Mouse (Mus musculus): Measurements from ENCODE around the gene Fyb2.

Gene Fyb2

DNA sequence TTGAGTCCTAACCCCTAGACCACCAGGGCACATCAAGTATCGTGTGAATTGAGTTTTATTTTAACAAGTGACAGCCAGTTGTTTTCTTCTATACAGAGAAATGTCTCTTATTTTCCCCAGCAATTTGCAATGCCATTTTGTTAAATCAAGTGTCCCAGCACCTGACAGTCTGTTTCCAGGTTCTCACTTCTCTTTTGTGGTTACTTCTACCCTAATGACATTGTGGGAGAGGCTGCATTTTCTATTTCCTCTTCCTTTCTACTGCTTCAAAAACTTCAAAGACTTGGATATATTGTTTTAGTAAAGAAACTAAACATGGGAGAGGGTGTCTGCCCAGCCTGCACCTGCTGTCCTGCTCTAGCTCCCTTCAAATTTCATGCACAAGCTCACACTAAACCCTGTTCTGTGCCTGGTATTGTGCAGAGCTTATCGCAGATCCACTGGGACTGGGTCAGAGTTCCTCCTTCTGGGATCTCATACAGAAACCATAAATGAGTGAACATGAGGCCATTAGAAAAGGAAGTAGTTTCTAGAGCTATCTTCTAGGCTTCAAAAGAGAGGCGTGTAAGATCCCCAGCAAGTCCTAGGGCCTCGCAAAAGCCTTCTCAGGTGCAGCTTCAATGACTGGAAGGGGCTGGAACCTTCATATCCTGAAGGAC lies 94.2 kb downstream of the Fyb2 start:
- DNase-seq (ENCODE audit: low spot score in 2 of 2) = no peak

DNA sequence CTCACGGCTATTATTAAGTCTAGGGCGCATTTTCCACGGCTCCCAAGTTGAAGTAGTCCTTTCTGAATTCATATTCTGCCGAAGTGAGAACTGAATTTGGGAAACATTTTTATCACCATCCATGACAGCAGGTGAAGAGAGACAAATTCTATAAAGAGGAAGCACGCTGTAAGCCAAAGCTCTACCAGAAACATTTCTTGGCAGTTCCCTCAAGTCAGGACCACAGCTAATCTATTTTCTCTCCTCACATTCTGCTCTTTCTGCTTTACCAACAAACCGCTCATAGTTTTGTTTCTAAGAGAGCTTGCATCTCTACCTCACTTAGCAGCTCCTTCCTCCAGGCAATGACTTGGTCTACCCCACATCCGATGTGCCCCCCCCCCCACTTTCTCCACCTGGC lies 100.5 kb downstream of the Fyb2 start:
- no peak for DNase-seq (ENCODE audit: low spot score in 2 of 2)

DNA sequence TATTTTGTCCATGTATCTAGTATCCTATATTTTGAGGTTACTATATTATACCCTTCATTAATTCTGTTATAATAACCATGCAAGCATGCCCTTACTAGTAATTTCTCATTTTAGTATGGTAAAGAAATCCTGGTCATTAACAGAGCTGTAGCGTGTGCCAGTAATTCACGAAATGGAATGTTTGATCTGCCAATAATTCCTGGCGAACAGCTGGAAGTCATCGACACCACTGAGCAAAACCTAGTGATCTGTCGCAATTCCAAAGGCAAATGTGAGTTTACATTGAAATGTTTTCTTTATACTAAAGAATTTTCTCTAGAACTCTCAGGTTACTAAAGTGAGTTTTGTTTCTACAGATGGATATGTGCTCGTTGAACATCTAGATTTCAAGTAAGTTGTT lies 102.2 kb downstream of the Fyb2 start:
- DNase-seq (ENCODE audit: low spot score in 2 of 2) = no peak

DNA sequence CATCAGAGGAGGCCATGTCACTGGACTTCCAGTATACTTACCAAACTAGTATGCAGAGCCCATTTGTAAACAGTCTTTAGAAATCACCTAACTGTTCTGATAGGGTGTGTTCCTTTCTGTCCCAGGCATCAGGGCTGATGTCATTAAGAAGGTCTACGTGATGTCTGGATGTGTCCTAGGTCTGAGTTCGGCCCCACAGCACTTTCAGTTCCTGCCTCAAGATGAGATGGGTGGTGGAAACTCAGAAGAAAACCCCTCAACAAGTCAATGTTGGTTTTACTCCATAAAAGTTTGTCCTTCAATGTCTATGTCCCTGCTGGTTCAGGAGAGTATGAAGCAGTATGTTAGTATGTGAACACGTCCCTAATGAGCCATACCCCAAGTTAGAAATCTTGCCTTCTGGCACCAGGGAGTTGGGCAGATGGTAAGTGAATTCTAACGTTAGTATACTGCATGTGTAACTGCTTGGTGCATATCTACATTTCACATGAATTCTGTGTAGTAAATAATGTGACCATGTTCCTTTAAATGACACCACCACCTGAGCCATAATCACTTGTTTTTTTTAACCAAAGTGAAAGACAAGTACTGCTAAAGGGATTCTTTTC lies 102.9 kb downstream of the Fyb2 start:
- no peak for DNase-seq (ENCODE audit: low spot score in 2 of 2)

DNA sequence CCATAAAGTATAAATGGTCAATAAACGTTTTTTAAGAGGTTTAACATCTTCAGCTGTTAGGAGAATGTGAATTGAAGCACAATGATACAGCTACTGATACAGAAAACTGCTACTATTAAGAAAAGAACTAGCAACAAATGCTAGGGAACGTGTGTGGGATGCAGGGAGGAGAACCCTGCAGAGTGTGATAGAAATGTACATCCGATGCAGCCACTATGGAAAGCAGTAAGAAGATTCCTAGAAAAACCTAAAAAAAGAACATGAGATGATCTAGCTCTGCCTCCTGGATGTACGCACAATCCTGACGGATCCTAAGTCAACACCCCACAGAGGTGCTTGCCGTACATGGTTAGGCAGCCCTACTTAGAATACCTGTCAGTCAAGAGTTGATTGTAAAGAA lies 114.0 kb downstream of the Fyb2 start:
- DNase-seq (ENCODE audit: low spot score in 2 of 2) = no peak

DNA sequence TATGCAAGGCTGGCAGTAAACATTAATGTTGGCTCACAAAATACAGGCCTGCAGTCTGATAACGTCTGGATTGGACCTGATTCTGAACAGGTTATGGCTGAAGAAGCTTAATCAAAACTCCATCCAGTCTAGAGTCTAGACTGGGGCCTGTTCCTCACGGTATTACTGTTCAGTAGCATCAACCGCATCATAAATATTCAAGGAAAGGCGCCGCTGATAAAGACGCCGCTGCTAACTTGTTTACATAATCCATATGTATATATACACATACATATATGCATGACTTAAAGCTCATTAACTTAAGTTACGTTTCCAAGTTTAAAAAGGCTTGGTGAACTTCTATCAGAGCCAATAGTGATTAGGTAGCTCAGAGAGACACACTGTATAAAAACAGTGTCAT lies 117.8 kb downstream of the Fyb2 start:
- no peak for DNase-seq (ENCODE audit: low spot score in 2 of 2)

DNA sequence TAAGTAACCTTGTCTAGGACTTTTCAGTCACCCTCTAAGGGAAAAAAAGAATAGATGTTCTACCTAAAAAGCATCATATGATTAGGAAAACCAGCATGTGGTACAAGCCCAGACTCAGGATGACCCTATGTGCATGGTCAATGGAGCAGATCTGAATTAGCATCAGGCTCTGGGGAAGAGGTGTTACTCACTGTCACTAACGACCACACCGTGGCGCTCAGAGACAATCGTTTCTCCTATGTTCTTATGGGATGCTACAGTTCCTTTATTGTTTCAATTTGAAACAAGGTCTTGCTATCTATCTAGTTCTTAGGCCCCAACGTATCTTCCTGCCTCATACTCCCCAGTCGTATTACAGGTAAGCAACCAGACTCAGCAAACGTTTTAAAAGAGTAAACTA lies 119.9 kb downstream of the Fyb2 start:
- DNase-seq (ENCODE audit: low spot score in 2 of 2) = no peak

DNA sequence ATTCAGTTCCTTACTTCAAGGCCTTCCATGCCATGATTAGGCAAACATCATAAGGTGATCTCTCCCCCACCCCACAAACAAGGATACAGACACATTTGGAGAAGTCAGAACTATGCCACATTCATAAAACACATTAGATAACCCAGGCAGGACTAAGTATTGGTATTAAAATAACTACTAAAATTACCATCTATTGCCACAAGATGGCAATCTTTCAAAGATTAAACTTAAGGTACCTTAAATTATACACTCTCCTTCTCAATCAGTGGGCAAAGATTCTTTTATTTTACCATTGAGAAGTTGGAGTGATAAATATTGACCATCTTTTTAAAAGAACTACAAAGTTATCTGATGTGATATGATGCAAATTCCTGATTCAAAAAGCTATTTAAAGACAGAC lies 121.0 kb downstream of the Fyb2 start:
- no peak for DNase-seq (ENCODE audit: low spot score in 2 of 2)

DNA sequence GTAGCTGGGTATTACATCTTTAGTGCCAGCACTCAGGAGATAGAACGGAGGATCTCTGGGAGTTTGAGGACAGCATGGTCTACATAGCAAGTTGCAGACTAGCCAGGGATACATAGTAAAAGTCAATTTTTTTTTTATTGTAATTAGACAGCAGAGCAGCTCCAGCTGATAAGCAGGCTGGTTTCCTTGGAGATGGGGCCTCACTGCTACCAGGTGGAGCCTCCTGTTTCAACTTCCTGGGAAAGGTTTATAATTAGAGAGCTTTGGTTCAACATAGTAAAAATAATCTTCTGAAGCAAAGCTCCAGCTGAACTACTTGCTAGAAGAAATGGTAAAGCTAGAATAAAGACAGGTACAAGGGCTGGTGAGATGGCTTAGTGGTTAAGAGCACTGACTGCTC lies 136.8 kb downstream of the Fyb2 start:
- DNase-seq (ENCODE audit: low spot score in 2 of 2) = no peak

DNA sequence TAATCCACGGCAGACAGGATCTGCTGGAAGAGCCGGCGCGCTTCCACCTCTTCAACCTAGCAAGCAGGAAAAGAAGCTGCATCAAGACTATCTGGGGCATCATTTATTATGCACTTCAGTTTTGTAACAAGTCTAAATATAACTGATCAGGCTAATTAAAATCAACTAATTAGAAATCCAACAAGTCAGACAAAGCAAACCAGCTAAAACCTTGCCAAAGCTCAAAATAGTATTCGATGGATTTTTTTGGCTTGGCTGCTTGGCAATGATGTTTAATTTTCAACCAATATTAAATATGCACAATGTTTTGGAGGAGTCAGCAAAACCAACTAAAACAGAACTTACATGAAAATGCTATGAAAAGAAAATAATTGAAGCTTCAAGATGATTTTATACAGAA lies 138.0 kb downstream of the Fyb2 start:
- DNase-seq (ENCODE audit: low spot score in 2 of 2) = no peak
